9 mouse cellular contexts compared by ENCODE assay signal in the genomic region with DNA sequence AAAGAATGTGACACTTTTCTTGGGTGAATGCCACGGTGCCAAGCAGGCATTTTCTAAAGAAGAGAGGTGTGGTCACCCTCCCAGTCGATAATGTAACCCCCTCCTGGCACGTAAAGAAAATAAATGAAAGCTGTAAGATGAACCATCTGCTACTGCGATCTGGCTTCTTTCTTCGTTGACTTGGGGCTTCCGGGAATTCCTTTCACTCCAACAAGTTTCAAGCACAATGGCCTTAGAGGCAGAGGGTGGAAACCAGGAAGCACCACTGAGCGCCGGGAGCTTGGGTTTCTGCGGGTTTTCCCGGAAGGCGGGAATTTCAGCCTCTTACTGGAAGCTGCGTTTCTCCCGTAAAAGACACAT.
DNase-seq lines count a peak whose midpoint lies in the region; ATAC-seq and TF ChIP-seq lines count a peak whose summit lies in the region.
"Had no signal": no experiment of that assay in that cellular context is flagged by ENCODE, and none has a peak within 500 bp of the region (broad histone marks: within the 10 kb centered on the region; RNA-seq: fewer than 3 reads in every experiment).

No protein-coding gene starts in this region.

- no peaks in the 10 kb centered on the region for H3K36me3 ChIP-seq in forebrain, embryonic 13.5 days (ENCODE audit: poor library complexity, severe bottlenecking)
- H3K36me3 ChIP-seq in intestine, postnatal 0 days (ENCODE audit: control insufficient read depth, insufficient read depth), result no peaks in the 10 kb centered on the region

- DNase-seq in adrenal gland, postnatal 10 days, result peak; percentile 26
- no peak for DNase-seq in adrenal gland, postnatal 4 days (ENCODE audit: low spot score in 2 of 2)
- DNase-seq in lung, postnatal 25 days (ENCODE audit: low spot score), result peak; percentile 6
- no peak for DNase-seq in urinary bladder, postnatal 25 days (ENCODE audit: low spot score)
- DNase-seq in layer of hippocampus, adult 9-11 months, result no peak

- peak overlapping the region; percentile 15; the same call in 1 of the 2 replicates for H3K4me3 ChIP-seq in forebrain, embryonic 13.5 days
- no peak overlapping the region for H3K4me3 ChIP-seq in intestine, postnatal 0 days (ENCODE audit: low read depth, low read length)

- H3K9me3 ChIP-seq in forebrain, embryonic 13.5 days (replicated peaks), result no peaks in the 10 kb centered on the region
- H3K9me3 ChIP-seq in intestine, postnatal 0 days (ENCODE audit: control insufficient read depth), result no peaks in the 10 kb centered on the region

- no peak for TF ChIP-seq CTCF in intestine, postnatal 0 days (IDR thresholded peaks at IDR 0.05; ENCODE audit: low read depth)

- H3K9ac ChIP-seq in forebrain, embryonic 13.5 days, result no peak overlapping the region
- no peak overlapping the region for H3K9ac ChIP-seq in intestine, postnatal 0 days (ENCODE audit: low read depth, low read length)

- no peak overlapping the region for H3K27ac ChIP-seq in forebrain, embryonic 13.5 days
- H3K27ac ChIP-seq in intestine, postnatal 0 days (ENCODE audit: low read depth, low read length), result no peak overlapping the region
- H3K27ac ChIP-seq: macrophage had no signal

- peak overlapping the region; percentile 44 for H3K4me2 ChIP-seq in forebrain, embryonic 13.5 days
- peak overlapping the region; percentile 54 for H3K4me2 ChIP-seq in intestine, postnatal 0 days (replicated peaks; ENCODE audit: low read depth)

- H3K27me3 ChIP-seq in forebrain, embryonic 13.5 days, result peaks cover 66% of the 10 kb centered on the region
- no peaks in the 10 kb centered on the region for H3K27me3 ChIP-seq in intestine, postnatal 0 days (replicated peaks; ENCODE audit: control insufficient read depth, insufficient read depth, low read length)

- peak; percentile 67 for ATAC-seq in forebrain, embryonic 13.5 days
- no peak for ATAC-seq in intestine, postnatal 0 days
- ATAC-seq in megakaryocyte progenitor cell, adult 5-6 weeks (replicated peaks; ENCODE audit: poor library complexity), result no peak

- H3K4me1 ChIP-seq in forebrain, embryonic 13.5 days, result peaks cover 13% of the 10 kb centered on the region
- H3K4me1 ChIP-seq in intestine, postnatal 0 days (replicated peaks; ENCODE audit: control insufficient read depth, insufficient read depth, low read length), result no peaks in the 10 kb centered on the region

- 6% methylated on average over 13 of the region's 13 CpGs for WGBS in forebrain, embryonic 13.5 days
- 10% methylated on average over 13 of the region's 13 CpGs for WGBS in intestine, postnatal 0 days

Comparison
In these comparisons a context has a peak if more than half of its experiments do, and no peak if none do; other contexts are left out.
1. DNase-seq: peak in adrenal gland, postnatal 10 days (single experiment) and lung, postnatal 25 days (single experiment); none in adrenal gland, postnatal 4 days (0 of 2), urinary bladder, postnatal 25 days (single experiment) and layer of hippocampus, adult 9-11 months (single experiment).